Mouse (Mus musculus) megakaryocyte progenitor cell, adult 5-6 weeks (primary cell): Measurements from ENCODE around the gene Cdhr3. TPM values are rescaled to one million over a fixed set of nuclear protein-coding genes. Genes with fewer than 3 reads are reported as not detected.

Experiments
- ATAC-seq: replicated peaks from 2 replicates; pipeline ENCODE4 v1.8.0; 2016; ENCODE audit warnings: mild to moderate bottlenecking, moderate TSS enrichment, inconsistent platforms; ENCODE audit not compliant: poor library complexity
- total RNA-seq, 2 experiments: library from RNA; stranded (forward) in 1 of 2; stranded (reverse) in 1 of 2; fragments of 157-497, 149-512 nt in 1 of 2; fragments of 200-1000 nt in 1 of 2; gene quantifications; 2 replicates each; pipeline versions ENCODE4 v1.2.3 to v1.2.4; 2015 to 2017

Gene Cdhr3
- total RNA-seq (2015) (not detected in 2 replicates), total RNA-seq (2017) (not detected in 2 replicates)

DNA sequence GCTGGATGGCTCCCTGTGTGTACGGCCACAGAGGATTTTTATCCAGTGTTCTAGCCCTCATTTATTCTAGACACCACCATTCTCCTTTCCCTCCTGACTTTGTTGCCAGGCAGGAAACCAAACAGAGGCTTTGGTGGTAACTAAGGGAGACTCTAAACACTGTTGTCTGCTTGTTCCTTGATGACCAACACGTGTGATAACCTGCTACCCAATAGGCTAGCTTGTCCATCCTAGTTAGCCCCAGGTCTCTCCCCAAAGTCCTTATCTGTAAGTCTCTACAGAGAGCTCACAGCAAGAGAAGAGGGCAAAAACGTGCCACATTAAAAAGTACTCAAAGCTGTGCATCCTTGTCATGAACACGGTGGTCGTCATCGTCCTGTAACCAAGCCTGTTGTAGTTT is at the start of gene Cdhr3:
Gene Cdhr3, minus strand, starts transcription at position 101 of the 400 bp plus-strand sequence.
- no peak for ATAC-seq

DNA sequence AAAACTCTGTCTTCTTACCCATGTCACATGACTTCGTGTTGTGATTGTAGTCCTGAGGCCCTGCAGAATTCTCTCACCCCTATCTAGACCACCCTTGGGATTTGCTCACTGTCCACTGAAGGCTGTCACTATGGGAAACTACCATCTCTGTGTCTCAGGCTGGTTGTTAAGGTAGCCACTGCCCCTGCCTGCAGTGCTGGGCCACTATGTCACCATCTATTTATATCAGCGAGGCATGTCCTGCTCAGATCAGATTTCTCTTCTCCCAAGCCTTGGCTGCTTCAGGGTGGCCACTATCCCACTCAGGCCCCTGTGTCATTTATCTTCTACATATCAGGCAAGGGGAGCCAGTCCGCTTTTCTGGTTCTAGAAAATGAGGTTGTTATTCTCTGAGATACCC is 46.4 kb upstream of the Cdhr3 start:
- ATAC-seq, result no peak

DNA sequence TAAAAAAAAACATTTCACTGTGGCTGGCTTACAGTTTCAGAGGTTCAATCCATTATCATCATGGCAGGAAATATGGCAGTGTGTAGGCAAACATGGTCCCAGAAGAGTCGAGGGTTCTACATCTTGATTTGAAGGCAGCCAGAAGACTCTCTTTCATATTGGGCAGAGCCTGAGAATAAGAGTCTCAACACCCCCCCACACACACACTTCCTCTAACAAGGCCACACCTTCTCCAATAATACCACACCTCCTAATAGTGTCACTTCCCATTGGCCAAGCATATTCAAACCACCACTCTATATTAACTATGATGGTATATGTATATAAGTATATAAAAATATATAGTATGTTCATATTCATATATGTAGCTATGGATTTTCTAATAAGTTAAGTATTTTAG is 45.2 kb upstream of the Cdhr3 start:
- peak; percentile 61 for ATAC-seq

DNA sequence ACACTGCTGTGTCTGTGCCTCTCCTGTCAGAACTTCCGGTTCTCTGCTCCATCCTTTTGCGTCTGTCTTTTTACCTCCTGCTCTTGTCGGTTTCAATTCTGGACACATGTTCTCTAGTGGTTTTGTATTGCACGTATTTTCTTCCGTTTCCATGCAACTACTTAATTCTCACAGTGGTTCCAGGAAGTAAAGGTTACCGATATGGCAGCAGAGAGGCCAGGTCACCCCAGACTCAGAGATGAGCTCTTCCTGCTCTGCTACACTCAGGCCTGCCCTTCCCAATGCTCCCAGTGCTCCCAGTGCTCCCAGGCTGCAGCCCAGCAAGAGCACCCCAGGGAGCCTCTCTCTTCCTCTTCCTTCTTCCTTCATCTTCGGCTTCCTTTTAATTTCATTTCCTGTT is 39.1 kb upstream of the Cdhr3 start:
- ATAC-seq, result peak; percentile 59

DNA sequence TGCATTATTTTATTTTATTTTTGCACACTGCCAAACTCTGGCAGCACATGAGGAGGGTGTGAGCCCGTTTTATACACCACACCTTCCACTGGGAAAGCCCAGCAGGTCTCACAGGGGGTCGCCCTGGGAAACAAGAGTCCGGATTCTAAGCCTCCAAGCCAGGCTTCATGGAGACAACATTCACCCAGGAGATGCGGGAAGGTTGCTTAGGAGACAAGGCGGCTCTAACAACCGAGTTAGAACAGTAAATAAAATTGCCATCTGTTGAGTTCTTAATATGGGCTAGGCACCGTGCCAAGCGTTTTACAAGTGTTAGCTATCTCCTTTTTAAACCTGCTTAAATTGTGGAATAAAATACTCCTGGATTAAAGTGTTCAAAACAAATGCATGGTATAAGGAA is 37.7 kb upstream of the Cdhr3 start:
- no peak for ATAC-seq

DNA sequence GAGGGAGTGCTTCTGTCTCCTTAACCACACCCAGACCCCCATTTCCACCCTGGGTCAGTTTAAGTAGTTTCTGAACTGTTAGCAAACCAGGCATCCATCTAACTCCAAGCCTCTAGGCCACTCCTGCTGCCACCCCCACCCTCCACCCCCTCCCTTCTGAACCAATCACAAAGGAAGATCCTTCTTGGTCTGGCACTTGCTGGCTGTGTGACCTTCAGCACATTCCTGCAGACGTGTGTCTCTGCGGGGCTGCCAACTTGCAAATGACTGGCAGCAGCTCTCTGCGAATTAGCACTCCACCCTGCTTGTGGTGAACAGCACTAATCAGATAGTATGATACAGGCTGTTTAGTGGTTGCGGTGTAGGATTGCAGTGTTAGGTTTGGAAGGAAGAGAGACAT is 36.7 kb upstream of the Cdhr3 start:
- peak; percentile 78 for ATAC-seq

DNA sequence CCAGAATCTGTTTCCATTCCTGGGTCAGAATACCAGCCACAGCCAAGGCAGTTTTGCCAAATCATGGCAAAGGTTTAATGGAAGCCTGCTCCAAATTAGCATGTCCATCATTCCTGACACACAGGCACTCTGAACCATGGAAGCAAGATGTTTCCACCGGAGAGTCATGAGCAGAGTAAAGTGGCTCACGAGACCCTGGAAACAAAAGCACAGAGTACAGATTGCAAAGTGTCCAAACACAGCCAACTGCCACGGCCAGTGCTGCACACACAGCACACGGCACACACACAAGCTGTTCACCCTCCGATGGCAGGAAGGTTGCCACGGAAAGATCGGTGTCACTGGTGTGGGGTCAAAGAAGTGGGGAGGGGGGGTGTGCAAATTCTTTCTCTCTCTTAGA is 36.0 kb upstream of the Cdhr3 start:
- ATAC-seq, result no peak

DNA sequence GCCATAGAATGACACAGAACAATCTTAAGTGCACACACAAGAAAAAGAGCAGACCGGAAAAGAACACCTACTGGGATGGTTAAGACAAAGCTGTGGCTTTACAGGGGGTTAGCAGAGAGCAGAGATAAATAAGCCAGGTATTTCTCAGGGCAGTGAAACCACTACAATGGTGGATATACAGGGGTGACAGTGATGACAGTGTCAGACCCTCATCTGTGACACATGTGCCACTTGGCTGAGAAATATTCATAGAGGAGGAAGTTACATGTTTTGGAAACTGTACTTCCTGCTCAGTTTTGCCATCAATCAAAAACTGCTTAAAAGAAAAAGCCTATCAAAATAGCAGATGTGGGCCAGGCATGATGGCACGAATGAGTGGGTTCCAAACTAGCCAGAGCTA is 35.4 kb upstream of the Cdhr3 start:
- no peak for ATAC-seq

DNA sequence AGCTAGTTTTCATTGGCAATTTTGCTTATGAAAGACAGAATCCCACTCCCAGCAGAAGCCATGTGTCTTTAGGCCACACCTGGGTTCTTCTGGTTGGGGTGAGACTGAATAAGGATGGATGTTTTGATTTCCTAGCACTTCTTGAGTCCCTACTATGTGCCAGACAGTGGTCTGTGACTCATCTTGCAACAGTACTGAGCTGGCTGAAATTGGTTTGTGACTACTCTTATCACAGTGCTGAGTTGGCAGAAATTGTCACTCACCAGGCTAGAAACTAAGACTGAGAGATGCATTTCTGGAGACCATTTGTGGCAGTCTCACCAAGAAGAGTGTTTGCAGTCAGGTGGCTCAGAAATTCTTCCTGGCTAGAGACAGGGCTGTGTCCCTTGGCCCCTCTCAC is 33.6 kb upstream of the Cdhr3 start:
- no peak for ATAC-seq

DNA sequence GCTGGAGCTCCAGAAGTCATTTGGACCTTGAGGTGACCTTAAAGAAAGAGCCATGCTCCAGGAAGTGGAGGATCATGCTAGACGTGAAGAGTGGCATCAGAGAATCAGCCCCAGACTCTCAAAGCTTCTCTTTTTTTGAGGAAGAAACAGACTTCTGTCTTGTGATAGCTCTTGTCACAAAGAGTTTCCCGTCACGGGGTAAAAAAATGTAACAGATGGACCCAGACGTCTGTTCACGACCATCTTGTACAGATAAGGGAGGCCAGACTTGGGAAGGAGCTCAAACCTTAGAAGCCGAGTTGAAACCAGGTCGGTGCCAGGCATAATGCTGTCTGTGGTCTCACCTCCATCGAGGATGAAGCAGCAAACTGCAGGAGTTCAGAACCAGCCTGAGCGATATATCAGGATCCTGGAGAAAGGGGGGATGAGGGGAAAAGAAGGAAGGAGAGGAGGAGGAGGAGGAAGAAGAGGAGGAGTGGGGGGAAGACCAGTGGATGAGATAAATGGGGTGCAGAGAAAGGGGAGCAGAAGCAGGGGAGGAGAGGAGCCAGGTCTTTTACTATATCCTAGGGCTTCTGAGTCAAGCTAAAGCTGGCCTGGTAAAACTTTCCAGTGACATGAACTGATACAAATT is 33.0 kb upstream of the Cdhr3 start:
- ATAC-seq, result peak; percentile 40; the same call in 1 of the 2 replicates

DNA sequence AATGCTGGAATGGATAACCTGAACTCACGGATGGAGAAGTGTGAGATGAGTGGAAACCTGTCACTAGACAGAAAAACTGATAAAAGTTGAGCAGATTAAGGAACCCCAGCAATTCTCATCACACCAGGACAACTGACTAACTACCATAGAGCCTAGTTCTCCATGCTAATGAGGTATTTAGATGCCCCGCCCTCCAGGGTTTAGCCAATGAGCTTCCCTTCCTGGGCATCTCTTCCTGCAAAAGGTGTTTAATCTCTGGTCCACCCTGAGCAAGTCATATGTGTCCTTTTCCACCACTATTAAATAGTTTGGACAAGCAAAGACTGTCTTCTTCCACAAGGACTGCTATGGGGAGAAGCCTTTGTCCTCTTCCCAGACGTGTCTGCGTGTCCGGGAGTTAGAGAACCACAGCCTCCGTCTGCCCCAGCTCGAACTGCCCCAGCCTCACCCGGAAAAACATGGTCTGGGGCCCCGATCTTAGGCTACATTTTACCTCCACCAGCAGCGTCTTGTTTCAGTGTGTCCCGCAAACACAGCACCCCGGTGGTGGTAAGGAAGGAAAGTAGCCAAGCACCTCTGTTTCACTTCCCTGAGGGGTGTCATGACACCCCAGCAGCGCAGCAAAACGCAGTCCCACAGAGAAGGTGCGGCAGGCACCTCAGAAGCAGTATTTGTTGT is 26.1 kb upstream of the Cdhr3 start:
- ATAC-seq, result peak; percentile 20; the same call in 1 of the 2 replicates

DNA sequence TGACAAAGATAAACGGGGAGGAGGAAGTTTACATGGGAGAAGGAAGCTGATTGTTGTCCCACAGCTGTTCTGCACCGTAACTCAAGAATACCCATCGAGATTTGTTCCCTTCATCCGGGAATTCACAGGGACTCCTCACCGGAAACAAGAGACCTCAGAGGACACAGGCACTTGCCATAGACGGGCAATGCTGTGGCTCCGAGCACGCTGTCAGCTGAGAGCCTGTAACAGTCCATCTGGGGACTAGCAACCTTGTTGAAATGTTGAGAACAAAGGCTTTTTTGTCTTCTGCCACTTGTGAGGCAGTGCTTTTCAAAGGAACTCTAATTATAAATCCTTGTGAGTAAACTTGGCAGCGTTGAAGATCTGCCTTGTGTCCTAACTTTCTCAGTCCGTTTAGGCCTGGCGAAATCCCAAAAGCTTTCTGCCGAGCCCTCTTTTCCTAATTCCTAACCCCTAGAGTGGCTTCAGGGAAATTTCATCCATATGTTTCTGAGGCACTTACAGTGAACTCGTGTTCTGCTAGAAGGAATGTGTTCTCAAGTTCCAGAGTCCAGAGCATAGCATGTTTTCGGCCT is 18.3 kb upstream of the Cdhr3 start:
- ATAC-seq, result peak; percentile 46

DNA sequence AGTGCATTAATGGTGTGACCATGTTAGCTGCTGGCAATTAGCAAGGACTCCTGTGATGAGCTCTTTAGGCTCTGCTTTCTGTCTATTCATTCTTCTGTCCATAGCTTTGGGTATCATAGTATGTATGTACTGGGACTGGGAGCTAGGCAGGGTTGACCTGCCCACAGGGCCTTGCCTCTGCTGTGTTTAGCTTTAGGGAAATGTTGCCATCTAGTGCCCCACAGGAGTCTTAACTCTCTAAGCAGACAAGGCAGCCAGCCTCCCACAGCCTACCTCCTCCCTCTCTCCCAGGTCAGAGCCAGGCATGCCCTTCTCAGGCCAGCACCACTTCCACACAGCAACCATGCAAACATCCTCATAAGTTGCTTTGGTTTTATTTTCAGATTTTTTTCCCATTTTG is 16.9 kb upstream of the Cdhr3 start:
- peak; percentile 85 for ATAC-seq

DNA sequence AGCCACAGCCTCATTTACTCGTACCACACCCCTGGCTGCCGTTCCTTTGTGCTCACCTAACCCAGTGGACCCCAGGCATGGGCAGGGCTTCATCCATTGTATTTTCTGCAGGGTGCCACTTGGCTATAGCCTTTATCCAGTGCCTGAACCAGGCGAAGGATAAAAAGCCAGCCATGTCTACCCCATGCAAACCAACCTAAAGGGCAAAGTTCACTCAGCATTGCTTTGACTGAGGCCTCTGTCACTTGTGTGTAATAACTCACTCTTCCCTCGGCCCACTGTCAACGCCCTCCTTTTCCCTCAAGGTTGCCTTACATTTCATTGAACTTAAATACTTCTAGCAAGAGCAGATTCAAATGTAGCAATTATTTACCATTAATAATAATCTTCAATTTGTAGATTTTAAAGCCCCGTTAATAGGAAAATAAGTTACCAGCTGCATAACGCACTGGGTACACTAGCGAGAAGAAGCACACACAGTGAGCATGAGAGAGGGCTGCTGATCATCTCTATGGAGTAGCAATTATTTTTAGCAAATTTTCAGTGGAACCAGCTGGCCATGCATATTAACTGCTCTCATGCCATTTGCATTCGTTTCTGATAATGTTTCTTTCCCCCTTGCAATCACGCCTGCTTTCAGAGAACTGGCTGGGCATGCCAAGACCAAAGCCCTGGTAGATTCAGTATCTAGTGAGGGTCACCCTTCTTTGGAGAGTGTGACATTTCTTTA is 13.9 kb upstream of the Cdhr3 start:
- ATAC-seq, result no peak

DNA sequence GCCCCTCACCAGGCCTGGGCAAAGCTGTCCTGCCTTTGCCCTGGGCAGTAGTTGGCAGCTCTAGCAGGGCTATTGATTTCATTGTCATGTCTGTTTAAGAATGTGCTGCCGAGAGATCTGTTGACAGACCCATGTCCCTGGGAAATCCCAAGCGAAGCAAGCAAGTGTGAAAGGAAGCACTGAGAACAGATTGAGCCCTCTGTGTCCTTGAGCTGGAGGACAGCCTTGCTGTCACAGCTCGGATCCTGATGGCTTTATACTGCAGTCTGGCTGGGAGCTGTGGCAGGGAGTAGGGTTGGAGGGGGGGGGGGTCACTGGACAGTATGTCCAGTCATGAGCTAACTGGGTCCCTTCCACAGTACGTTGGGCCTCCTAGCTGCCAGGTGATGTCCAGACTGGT is 13.0 kb upstream of the Cdhr3 start:
- ATAC-seq, result no peak

DNA sequence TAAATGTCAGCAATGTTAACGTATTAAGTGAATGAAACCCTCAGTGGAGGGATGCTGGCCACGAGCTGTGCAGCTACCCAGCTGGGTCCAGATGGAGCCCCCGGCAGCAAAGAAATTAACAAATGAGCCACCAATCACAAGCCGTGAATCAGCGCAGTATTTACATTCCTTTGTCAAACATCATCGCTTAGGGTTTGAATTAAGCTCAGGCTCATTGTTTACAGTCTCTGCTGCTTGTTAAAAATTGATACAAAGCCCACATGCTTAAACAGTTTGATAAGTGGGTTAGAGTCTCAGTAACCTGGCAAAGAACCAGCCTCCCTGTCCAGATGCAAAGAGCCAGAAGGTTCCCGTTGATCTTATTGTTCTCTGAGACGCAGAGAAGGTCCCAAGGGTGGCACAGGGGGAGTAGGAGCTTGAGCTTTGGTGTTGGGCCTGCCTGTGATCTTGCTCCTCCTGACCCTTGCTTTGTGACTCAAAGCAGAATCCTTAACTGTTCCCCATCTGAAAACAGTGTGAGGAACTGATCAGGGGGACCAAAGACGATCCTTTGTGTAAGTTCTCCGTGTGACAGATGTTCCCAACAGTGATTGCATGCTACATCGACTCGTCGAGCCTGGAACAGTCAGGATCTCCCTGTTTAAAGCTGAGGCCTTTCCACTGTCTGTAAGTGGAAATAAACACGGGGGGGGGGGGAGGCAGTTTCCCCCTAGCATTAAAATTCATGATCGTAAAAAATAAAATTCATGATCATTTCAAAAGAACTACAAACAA is 9.9 kb upstream of the Cdhr3 start:
- ATAC-seq, result no peak

DNA sequence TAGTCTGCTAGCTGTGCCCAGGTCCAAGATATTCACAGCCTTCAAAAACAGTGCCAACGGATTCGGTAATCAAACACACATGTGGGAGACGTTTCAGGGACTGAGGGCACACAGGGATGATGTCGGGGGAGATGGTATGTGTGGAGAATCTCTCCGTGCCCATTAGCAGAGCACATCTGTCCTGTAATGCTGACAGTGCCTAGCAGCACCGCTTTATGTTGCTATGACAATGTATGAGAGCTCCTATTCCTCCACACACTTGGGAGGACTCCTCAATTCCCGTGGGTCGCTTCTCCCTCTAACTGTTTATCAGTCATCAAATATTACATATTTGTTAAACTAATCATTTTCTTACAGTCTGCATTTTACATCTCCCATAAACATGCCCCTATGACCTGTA is 9.0 kb upstream of the Cdhr3 start:
- ATAC-seq, result no peak

DNA sequence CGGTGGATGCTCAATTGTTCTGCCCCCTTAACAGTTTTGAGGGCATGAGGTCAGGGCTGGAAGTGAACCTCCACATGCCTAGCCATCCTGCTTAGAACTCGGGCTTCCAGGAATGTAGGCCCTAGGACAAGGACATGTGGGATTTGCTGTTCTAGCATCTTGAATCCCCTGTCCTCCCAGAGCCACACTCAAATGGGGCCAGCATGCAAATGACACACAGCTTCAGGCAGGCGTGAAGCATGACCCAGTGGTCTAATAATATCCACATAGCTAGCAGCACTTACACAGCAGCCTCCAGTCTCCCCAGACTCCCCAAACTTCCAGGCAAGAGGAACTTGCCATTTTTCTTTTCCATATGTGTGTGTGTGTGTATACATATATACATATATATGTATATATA is 3.3 kb upstream of the Cdhr3 start:
- no peak for ATAC-seq

DNA sequence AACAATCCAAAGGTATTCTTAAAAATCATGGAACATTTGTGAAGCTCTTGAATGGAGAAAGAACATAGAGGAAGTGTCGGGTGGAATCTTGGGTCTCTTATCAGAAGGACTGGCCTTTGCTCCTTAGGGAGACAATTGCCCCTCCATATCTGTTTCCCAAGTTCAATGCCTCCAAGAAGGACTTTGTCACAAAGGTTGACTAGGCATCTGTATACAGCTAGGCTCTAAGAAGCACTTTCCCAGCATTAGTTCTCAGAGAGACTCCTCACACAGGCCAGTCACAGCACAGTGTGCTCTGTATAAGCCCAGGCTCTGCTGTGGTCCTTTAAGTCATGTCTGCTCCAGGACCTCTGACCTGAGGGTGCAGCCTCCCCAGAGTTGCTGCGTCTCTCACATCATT is 479 bp downstream of the Cdhr3 start:
- no peak for ATAC-seq

DNA sequence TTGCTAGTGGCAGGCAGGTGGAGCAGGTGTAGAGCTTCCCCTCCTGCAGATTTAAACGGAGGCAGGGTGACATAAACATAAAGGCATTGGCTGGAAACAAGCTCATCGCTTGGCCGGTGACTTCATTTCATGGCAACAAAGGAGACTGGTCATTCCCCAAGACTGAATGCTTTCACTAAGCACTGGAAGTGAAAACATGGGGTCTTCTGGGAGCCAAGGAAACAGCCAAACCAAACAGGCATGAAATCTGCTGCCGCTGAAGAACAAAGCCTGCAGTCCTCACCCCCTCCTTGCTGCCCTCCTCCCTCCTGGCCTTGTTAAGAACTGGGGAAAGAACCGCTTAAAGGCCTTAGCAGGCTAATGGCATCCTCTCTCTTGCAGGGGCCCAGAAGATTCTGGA is 6.5 kb downstream of the Cdhr3 start:
- ATAC-seq, result no peak

DNA sequence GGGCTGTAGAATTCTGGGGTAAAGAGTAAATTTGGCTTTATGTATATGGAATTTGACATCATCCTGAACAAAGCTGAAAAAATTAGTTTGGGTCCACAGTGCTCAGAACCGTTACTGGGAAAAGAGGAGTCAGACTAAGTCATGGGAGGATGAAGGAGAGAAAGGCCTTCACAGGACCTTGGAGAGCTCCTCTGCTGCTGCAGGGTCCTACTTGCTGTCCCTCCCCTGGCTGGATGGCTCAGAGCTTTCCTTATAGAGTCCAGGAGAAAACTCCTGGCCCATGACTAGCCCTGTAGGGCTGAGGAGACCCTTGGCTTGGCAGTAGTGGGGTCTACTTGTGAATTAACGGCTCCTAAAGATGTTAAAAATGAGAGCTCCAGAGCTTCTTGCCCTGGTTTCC is 8.0 kb downstream of the Cdhr3 start:
- peak; percentile 44; the same call in 1 of the 2 replicates for ATAC-seq
